Mouse (Mus musculus) lung, postnatal 36 days (tissue): ENCODE results near the gene Piwil4.
"Not testable (repeated sequence)": the region's sequence is repeated elsewhere in the genome, so short reads cannot be mapped to it uniquely, and the experiment has no call there.

Experiments
- DNase-seq: peaks from one replicate; pipeline ENCODE4 v3.0.0; 2022; ENCODE audit warnings: mixed read lengths

The Piwil4 gene

DNA sequence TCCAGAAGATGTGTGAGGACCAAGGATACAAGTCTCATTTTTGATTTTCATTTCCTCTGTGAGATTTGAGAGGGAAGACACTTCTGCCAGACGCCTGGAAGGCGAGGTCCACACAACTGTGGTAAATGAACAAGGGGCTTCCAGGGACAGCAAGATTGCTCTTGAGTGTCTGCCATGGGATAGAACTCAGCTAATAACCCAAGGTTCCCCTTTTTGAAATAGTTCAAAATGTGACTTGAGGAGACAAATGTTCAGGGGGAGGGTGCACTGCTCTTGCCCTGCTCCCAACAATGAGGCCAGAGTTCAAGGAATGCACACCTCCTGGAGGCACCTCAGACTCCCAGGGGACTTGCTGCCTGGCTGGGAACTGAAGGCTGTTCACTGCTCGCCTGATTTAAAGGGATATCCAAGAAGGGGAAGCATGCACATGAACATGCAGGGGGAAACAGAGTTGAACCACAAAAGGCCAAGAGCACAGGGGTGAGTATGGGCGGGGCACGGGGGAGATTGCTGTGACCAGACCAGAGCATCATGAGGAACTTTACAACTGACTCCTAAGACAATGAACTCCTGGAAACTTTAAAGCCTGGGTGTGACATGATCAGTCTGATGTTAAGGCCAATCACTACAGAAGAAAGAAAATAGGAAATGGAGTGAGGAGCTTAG, 15.6 kb downstream of the Piwil4 start:
- no peak for DNase-seq

DNA sequence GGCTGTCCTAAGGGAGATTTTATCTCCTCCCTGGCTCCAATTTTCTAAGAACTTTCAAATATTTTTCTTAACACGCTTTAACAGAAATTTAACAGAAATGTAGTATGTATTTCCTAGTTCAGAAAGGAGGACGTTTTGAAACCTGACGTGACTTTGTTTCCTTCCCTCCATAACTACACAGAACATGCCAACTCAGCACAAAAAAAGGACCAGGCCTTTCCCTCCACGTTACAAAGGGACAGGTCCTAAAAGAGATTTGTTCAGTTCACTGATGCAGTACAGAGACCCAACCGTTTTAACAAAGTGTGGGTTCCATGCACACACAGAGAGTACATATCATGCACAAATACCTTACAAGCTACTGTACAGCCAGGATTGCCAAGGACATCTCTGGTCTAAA, 18.9 kb downstream of the Piwil4 start:
- no peak for DNase-seq

DNA sequence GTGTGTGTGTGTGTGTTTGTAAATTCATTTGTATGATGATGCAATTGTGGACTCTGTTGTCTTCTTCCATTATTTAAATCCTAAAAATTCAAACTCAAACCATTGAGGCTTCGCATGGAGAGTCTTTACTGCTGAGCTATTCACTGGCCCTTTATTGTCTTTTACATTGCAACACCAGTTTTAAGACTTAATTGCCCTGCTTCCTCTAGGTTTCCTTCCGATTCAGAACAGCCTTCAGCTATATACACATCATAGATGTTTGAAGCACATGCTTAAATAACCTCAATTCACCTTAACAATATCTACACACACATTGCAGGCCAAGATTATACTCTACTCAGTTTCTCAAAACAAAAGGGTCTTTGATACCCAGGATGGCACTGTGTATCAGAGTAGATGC, 20.1 kb downstream of the Piwil4 start:
- no peak for DNase-seq

DNA sequence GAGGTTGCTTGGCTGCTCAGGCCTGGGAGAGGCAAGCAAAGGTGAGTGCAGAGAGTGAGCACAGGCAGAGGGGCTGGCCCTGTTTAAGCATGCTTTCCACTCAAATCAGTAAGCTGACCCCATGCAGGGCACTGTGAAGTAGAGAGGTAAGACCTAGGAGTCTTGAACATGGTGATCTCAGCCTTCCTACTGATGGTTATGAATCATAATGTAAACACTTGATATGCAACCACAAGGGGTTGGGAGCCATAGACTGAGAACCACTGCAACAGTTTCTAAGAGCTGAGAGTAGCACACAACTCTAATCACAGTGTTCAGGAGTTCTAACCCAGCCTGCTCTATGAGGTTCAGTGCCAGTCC, 22.2 kb downstream of the Piwil4 start:
- DNase-seq: peak; percentile 59

DNA sequence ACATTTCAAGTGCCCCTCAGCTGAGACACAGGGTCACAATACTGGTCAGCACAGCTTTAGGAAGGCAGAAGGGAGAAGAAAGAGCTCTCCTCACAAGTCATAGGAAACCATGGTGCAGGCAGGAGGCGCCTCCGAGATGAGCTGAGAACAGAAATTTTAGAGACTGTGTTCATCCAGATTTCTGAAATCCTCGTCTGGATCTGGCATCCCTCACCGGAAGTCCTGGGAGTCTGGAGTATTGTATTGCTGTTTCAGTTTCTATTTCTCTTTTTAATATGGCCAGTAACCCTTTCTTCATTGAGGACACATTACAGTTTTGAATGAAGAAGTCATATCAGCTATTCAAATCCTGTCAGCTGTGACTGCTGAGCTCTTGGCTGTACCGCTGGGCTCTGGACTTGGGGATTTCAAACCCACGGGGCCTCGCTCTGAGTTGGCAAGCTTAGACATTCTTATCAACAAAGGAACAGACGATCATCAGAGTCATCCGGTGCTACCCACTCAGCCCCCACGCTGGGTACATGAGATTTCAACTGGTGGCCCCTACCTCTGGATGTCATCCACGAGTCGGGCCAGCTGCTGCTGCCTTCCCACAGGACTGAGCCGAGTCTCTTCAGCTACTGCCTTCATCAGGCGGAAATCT, 22.7 kb downstream of the Piwil4 start:
- DNase-seq: peak; percentile 45

DNA sequence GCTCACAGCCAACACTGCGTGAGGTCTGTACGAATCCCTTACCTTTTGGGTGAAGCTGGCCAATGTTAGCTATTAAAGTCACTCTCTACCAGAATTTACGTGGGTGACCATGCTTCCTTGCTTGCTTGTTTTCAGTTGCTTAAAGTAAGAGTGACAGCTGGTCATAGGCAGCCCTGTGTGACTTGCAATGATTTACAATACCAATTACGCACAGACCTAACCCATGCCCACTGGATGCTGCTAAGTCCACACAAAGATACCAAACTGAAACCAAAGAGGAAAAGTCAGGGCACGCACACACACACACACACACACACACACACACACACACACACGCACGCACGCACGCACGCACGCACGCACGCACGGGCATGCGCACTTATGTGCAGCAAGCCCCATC, 25.3 kb downstream of the Piwil4 start:
- no peak for DNase-seq

DNA sequence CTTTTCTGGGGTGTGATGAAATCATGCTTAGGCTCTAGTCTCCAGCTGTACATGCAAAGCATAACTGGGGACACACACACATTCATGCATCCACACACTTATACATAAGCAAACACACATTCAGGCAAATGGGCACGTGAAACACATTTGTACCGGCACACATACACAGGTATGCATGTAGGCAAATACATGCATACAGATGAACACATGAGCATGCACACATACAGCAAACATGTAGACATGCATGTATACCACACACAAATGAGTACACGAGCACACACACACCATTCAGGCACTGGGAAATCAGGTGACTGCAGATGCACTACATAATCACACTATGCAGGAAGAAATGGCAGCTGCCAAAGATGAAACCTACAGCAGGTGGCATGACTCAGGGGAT, 29.6 kb downstream of the Piwil4 start:
- no peak for DNase-seq

DNA sequence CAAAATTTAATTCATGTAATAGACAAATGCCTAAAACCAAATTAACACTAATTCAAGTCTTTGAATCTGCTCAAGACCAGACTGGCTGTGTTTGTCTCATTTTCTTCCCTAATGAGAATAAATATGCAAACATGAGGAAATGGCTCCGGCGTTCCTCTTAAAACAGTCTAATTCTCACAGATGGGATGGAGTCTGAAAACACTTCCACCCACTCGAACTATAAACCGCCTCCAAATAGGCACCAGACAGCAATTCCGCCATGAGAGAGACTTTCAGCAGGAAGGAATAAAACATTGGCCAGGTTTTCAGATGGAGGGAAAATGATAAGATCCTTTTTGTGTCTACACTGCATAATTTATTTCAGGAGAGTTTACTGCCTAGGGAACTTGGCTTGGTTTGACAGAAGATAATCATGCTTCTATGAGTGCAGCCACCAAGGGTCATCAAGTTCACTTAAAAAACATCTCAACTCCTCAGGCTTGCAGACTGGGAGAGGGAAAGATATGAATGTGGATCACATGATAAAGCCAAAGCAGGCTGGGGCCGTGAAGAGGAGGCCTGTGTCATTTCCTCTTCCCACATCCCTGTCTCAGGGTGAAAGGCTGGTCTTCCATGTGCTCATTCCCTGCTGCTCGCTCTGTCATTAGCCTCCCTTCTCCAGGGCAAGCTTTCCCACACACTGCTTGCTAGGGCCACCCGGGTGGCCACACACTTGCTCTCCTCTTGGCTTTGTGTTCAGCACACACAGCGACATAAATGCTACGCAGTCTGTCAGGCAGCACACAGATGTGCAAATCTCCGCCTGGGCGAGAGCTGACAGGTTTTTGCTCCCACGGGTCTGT, 35.0 kb downstream of the Piwil4 start:
- no peak for DNase-seq

DNA sequence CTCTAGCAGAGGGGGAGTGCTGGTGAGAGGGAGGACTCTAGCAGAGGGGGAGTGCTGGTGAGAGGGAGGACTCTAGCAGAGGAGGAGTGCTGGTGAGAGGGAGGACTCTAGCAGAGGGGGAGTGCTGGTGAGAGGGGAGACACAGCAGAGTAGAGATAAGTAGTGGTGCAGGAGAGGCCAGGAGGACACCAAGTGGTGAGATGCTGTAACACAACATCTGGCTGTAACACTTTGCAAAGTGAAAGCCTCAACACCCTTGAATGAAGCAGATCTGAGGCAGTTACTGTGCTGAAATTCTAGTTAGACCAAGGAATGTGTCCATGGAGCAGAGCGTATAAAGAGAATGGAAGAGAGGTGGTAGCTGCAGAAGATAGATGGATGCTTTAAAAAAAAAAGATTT, 39.7 kb downstream of the Piwil4 start:
- not testable (repeated sequence) for DNase-seq

DNA sequence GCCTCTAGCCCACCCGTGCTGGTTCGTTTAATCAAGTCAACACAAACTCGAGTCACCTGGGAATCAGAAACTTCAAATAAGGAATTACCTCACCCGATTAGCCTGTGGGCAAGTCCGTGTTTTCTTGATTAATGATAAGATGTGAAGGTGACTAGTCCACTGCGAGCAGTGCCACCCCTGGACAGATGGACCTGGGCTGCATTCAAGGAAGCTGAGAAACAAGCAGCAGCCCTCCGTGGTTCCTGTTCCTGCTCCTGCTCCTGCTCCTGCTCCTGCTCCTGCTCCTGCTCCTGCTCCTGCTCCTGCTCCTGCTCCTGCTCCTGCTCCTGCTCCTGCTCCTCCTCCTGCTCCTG, 41.3 kb downstream of the Piwil4 start:
- DNase-seq: no peak

DNA sequence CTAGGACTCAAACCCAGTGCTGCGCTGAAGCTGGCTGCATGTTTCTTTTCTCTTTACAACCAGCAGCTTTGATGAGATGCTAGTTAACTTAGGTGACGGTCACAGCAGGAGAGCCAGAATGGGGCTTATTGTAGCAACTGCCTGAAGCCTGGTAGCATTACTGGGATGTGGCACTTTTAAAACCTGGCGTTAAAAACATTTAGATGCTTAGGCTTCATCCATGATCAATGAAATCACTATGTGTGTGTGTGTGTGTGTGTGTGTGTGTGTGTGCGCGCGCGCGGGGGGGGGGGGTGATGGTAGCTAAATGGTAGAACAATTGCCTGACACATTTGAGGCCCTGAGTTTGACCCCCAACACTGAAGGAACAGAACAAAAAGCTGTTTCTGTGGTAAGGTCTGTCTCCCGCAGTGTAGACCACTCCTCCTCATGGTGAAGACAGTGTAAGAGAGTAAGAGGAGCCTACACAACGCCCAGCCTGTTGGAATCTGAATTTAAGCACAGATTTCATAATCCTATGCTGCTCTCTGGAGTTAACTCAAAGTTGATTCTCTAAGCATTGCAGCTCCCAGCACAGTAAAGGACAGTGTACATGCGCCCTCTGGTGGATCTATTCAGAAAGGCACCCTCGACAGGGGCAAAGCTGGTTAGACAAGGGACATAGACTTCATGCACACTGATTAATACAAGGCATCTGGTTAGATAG, 41.8 kb downstream of the Piwil4 start:
- DNase-seq: peak; percentile 95

DNA sequence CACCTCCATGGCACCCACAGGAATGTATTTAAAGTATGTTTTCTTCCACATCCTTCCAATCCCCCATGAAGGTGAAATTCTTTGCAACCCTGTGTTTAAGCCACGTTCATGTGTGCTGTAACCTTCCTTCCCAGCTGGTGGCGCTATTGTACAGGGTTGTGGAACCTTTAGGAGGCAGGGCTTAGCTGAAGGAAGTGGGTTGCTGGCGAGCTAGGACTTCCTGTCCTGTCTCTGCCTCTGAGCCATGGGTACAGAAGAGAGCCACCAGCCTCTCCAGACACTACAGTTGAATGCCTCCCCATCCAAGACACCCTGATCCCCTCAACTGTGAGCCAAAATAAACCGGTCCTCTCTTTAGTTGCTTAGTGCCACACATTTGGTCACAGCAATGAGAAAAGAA, 42.6 kb downstream of the Piwil4 start:
- peak; percentile 67 for DNase-seq

DNA sequence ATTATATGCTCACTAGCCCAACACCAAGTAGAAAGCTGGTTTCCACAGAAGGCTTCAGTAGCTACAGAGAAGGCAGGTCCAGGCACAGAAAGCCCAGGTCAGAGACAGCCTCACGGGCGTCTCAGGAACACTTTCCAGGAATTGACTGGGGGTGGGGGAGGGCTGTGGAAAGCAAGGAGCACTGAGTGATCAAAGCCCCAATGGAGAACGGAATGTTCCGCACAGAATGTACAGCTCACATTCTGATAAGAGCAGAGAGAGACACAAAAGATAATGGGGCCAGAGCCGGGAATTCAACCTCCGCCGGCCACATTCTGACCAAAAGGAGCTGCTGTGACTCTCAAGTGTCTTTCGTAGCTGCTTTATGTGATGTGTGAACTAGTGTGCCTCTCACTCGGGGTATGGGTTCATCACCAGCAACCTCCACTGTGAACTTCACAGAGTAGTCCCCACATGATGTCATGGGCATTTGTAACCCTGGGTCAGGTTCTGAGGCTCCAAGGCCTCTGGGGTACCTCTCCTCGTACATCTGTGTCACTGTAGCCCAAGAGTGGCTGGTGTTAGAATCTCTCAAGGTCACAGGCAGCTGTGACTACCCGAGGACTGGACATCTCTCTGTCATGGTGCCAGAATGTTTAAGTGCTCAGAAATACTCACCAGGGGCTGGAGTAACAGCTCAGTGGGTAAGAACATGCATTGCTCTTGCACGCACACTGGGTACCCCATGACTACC, 51.0 kb downstream of the Piwil4 start:
- DNase-seq: no peak

DNA sequence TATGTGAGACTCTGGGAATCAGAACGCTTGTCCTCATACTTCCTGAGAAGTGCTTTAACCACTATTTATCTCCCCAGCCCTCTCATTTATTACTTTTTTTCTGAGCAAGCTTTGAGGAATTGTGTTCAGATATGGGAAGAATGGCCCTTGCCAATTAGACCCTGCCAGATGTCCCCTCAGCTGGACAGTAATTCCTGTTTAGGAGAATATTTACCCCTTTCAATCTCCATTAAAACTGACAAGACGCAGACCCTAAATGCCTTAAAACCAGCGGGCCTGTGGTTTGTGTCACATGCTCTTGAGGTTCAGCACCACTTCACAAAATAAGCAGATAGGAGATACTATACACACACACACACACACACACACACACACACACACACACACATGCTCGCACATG, 56.2 kb downstream of the Piwil4 start:
- DNase-seq: no peak

DNA sequence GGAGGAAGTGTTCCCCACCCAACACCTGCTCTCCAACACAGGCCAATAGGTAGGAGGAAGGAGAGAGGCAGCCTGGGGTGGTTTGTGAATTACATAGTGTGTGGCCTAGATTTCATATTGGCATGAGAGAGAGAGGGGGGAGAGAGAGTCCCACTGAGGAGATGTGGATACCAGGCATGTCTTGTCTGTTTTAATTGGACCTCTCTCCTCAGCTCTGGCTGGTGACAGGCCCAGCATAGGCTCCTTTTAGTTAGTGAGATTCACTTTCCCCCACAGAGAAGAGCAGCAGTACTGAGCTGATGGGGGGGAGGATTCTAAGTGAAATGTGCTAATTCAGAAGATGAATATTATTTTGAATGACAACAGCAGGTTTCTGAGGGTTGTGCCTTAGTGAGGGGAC, 57.8 kb downstream of the Piwil4 start:
- no peak for DNase-seq

DNA sequence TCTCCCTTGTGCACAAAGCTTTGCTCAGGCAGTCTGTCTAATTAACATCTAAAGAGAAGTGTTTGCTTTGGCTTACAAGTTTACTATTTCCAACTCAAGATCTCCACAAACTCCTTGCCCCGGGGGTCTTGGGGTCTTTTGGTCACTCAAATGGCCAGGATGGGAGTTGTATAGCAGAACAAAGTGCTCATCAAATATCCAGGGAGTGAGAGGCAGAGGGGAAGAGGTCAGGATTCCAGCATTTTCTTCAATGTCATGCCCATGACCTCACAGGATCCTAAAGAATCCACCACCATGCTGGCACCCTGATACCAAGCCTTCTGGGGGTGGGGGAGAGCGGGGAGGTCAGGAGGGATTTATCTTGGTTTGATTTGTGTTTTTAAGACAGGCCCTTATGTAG, 59.9 kb downstream of the Piwil4 start:
- no peak for DNase-seq

DNA sequence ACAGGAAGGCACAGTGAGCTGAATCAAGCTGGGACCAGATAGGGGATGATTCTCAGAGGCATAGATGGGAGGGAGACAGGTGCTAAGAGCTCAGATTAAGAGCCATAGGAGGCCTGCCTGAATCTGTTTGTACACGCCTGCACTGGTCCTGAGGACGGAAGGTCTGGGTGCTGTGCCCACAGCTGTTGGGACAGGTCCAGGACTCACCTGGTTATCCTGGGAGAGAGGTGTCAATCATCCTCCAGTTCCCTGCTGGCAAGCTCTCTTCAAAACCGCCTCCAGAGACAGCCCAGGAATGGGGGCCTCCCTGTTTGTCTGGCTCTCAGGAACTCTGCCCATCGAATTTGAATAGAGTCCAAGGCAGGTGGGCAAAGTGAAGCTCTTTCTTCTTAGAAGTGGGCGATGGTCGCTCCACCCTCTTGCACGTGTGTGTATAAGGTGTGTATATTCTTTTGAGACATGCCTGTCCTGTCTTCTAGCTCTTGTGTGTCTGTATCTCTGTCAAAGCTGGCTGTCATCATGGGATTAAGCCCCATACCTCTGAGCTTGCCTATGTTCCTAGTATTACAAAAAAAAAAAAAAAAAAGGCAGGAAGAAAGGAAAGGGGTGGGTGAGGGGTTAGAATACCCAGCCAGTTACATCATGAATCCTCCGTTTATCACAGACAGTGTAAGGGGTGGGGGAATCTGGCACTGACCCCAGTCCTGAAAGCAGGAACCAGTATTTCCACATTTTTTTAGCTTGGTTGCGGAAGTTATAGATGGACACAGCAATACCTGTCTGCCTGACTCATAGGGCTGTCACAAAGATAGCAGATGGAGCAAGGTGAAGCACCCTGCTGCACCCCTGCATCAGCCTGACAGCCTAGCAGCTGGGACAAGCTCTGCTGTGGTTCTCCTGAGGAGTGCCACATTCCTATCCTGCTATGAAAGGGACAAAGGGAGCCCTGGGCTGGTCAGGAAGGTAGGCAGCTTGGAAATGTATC, 64.5 kb downstream of the Piwil4 start:
- peak; percentile 15 for DNase-seq

DNA sequence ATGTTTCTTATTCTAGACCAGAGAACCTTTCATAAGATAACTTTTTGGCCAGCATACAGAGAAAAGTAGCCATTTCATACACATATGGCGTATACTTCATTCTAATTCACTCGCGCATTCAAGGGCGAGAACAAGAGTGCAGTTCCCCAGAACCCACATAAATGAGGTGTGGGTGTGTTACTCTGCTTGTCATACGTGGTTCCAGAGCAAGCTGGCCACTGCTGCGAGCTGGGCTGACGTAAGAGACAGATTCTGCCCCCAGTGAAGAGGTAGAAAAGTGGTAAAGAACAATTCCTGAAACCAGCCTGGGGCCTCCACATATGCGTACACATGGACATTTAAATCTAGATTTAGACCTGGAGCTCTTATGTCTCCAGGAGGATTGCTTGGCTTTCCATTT, 66.0 kb downstream of the Piwil4 start:
- DNase-seq: no peak

DNA sequence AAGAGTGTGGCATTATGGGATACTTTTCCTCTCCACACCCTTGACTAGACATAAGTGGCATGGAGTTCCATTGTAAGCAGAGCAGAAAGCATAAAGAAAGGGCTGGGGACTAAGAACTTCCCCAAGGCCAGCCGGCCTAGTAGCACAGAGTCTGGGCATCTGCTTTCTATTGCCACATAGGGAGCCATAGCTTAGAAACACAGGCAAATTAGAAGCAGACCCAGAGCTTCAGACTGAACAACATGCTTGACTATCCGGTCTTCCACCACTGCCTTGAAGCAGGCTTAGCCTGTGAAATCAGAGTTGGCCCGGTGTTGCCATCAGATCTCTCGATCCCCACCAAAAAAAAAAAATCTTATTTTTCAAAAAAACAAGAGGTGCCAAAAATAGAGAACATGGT, 67.4 kb downstream of the Piwil4 start:
- no peak for DNase-seq

DNA sequence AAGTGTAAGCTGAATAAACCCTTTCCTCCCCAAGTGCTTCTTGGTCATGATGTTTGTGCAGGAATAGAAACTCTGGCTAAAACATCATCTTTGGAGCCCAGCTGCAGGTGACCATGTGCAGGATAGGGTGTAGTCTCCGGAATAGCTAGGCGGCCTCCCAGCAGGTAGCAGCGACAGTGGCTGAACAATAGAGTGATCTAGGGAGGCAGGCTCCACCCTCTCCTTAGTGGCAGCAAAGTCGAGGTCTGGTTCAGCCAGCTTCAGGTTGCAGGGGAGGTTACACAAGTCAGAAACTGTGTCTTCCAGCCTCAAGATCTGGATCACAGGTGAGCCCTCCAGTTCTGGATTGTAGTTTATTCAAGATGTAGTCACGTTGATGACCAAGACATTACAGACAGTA, 68.6 kb downstream of the Piwil4 start:
- DNase-seq: not testable (repeated sequence)

DNA sequence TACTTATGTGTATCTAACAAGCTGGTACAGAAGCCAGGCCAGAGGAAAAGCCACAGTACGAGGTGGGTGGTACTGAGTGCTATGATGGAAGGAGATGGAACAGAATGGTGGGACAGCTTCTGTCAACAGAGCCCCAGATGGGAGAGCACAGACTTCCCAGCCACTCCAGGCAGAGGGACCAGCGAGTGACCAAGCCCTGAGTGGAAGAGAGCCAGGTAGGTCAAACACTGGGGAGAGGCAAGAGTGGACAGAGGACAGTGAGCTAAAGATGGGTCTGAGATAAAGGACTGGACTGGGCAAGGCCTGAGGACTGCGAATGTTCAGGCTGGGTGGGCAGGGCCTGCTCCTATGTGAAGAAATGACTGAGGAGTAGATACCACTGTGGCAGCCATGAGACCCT, 72.2 kb downstream of the Piwil4 start:
- DNase-seq: no peak

DNA sequence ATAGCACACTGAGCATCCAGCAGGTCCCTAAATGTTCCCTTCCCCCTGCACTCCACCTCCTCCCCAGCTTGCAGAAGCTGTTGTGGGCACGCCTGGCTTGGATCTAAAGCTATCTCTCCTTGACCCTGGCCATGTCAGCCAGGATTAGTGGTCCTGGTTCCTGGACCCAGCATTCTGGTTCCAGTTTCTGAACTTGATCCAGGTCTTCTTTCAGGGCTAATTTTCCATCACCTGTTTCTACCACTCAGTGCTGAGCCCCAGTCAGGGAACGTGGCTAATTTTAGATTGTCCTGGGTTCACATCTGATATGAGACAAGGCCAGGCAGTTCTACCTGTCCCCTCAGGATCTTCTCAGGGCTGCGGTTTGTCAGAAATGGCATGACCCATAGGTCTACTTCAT, 74.5 kb downstream of the Piwil4 start:
- DNase-seq: no peak
